Mouse (Mus musculus): ENCODE results near the gene Sema3f. TPM values are rescaled to one million over a fixed set of nuclear protein-coding genes. Genes with fewer than 3 reads are reported as not detected.

Gene Sema3f
- polyA plus RNA-seq, 1 experiment = 30.7 TPM

DNA sequence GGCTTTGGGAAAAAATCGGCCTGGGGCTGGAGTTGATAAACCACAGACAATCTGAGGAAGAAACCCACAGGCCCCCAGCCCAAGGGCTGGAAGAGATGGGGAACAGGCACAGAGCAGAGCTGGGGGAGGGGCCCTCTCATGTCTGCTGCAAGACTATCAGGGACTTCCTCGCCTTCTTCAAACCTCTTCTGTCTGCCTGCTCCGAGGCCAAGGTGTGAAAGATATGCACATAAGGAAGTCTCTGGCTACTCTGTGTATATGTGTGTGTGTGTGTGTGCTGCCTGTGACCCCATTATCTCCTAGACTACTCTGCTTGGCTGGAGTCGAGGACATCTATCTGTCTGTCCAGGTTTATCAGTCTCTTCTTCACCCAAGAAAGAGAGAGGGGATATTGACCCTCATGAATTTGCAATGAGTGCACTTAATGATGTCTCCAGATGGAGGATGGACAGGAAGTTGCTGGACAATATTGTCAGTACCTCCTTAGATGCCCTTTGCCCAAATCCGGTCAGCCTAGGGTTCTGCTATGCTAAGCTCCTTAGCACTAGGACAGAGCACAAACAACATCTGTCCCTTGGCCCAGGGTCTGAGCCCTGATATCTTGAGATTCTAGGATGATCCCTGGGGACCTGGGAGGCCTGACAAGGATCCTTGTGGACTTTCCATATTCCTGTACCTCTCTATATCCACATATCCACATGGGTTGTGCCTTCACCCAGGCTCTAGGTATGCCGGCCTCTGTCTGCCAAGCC lies 18.8 kb upstream of the Sema3f start:
- no peak overlapping the region for H3K27ac ChIP-seq (ENCODE audit: insufficient read depth, low read depth, low read length)
- H3K4me3 ChIP-seq (ENCODE audit: low read depth, low read length) = no peak overlapping the region
- 69% methylated on average over 6 of the region's 6 CpGs for WGBS
- no peaks in the 10 kb centered on the region for H3K36me3 ChIP-seq (ENCODE audit: control insufficient read depth, insufficient read depth, low read length)
- TF ChIP-seq POLR2A (IDR thresholded peaks at IDR 0.05; ENCODE audit: low read depth, low read length) = no peak
- no peak for TF ChIP-seq CTCF (IDR thresholded peaks at IDR 0.05; ENCODE audit: extremely low read depth, insufficient read length, insufficient replicate concordance, low read depth, low read length)
- no peaks in the 10 kb centered on the region for H3K27me3 ChIP-seq (ENCODE audit: control insufficient read depth, insufficient read depth, low read length)
- peaks cover 13% of the 10 kb centered on the region for H3K4me1 ChIP-seq (ENCODE audit: control insufficient read depth, insufficient read depth, insufficient read length, low read length)

GRCm38 (mm10) chr9:107727041-107727440 lies 16.8 kb upstream of the Sema3f start:
- no peak overlapping the region for H3K27ac ChIP-seq (ENCODE audit: insufficient read depth, low read depth, low read length)
- TF ChIP-seq CTCF (IDR thresholded peaks at IDR 0.05; ENCODE audit: extremely low read depth, insufficient read length, insufficient replicate concordance, low read depth, low read length) (no peak), POLR2A (IDR thresholded peaks at IDR 0.05; ENCODE audit: low read depth, low read length) (no peak)
- H3K4me1 ChIP-seq (ENCODE audit: control insufficient read depth, insufficient read depth, insufficient read length, low read length) = peaks cover 16% of the 10 kb centered on the region

DNA sequence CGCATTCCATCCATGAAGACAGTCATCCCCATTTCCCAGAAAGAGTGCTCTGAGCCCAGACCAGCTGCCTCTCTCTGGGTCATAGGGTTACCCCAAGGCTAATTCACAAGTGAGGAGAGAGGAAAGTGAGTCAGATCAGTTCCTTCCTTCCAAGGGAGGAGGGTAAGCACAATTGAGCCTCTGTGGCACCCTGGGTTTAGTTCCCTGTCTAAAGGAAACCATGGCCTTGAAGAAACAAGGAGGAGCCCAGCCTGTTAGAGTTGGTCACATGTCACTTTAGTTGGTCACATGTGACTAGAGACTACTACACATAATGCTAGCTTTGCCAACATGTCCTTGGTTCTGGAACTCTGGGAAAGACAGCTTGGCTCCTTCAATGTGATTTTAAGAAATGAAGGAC lies 14.5 kb upstream of the Sema3f start:
- peak overlapping the region; percentile 25; the same call in 1 of the 2 replicates for H3K27ac ChIP-seq (ENCODE audit: insufficient read depth, low read depth, low read length)
- H3K36me3 ChIP-seq (ENCODE audit: control insufficient read depth, insufficient read depth, low read length) = no peaks in the 10 kb centered on the region
- peaks cover 16% of the 10 kb centered on the region for H3K4me1 ChIP-seq (ENCODE audit: control insufficient read depth, insufficient read depth, insufficient read length, low read length)
- no peaks in the 10 kb centered on the region for H3K27me3 ChIP-seq (ENCODE audit: control insufficient read depth, insufficient read depth, low read length)
- WGBS = 92% methylated on average over 1 of the region's 1 CpGs
- H3K4me3 ChIP-seq (ENCODE audit: low read depth, low read length) = no peak overlapping the region
- TF ChIP-seq CTCF (IDR thresholded peaks at IDR 0.05; ENCODE audit: extremely low read depth, insufficient read length, insufficient replicate concordance, low read depth, low read length) = no peak
- TF ChIP-seq POLR2A (IDR thresholded peaks at IDR 0.05; ENCODE audit: low read depth, low read length) = no peak

More at GRCm38 (mm10) chr9:107727041-107727440, 16.8 kb upstream of the Sema3f start:
- H3K4me3 ChIP-seq (ENCODE audit: low read depth, low read length) = no peak overlapping the region
- H3K36me3 ChIP-seq (ENCODE audit: control insufficient read depth, insufficient read depth, low read length) = no peaks in the 10 kb centered on the region
- WGBS = 47% methylated on average over 3 of the region's 3 CpGs
- H3K27me3 ChIP-seq (ENCODE audit: control insufficient read depth, insufficient read depth, low read length) = no peaks in the 10 kb centered on the region

GRCm38 (mm10) chr9:107723794-107724531 lies 13.7 kb upstream of the Sema3f start:
- Histone ChIP-seq H3K4me3 (ENCODE audit: low read depth, low read length) (no peak overlapping the region), H3K4me1 (ENCODE audit: control insufficient read depth, insufficient read depth, insufficient read length, low read length) (peaks cover 16% of the 10 kb centered on the region), H3K27ac (ENCODE audit: insufficient read depth, low read depth, low read length) (peak overlapping the region; percentile 25; the same call in 1 of the 2 replicates), H3K27me3 (ENCODE audit: control insufficient read depth, insufficient read depth, low read length) (no peaks in the 10 kb centered on the region), H3K36me3 (ENCODE audit: control insufficient read depth, insufficient read depth, low read length) (no peaks in the 10 kb centered on the region)
- TF ChIP-seq CTCF (IDR thresholded peaks at IDR 0.05; ENCODE audit: extremely low read depth, insufficient read length, insufficient replicate concordance, low read depth, low read length) (no peak), POLR2A (IDR thresholded peaks at IDR 0.05; ENCODE audit: low read depth, low read length) (no peak)
- 2% methylated on average over 11 of the region's 11 CpGs for WGBS

GRCm38 (mm10) chr9:107723292-107723691 lies 13.0 kb upstream of the Sema3f start:
- H3K4me1 ChIP-seq (ENCODE audit: control insufficient read depth, insufficient read depth, insufficient read length, low read length) = peaks cover 16% of the 10 kb centered on the region
- H3K4me3 ChIP-seq (ENCODE audit: low read depth, low read length) = no peak overlapping the region
- no peak overlapping the region for H3K27ac ChIP-seq (ENCODE audit: insufficient read depth, low read depth, low read length)
- H3K27me3 ChIP-seq (ENCODE audit: control insufficient read depth, insufficient read depth, low read length) = no peaks in the 10 kb centered on the region
- WGBS = 22% methylated on average over 6 of the region's 6 CpGs
- no peak for TF ChIP-seq CTCF (IDR thresholded peaks at IDR 0.05; ENCODE audit: extremely low read depth, insufficient read length, insufficient replicate concordance, low read depth, low read length)
- no peak for TF ChIP-seq POLR2A (IDR thresholded peaks at IDR 0.05; ENCODE audit: low read depth, low read length)
- no peaks in the 10 kb centered on the region for H3K36me3 ChIP-seq (ENCODE audit: control insufficient read depth, insufficient read depth, low read length)

DNA sequence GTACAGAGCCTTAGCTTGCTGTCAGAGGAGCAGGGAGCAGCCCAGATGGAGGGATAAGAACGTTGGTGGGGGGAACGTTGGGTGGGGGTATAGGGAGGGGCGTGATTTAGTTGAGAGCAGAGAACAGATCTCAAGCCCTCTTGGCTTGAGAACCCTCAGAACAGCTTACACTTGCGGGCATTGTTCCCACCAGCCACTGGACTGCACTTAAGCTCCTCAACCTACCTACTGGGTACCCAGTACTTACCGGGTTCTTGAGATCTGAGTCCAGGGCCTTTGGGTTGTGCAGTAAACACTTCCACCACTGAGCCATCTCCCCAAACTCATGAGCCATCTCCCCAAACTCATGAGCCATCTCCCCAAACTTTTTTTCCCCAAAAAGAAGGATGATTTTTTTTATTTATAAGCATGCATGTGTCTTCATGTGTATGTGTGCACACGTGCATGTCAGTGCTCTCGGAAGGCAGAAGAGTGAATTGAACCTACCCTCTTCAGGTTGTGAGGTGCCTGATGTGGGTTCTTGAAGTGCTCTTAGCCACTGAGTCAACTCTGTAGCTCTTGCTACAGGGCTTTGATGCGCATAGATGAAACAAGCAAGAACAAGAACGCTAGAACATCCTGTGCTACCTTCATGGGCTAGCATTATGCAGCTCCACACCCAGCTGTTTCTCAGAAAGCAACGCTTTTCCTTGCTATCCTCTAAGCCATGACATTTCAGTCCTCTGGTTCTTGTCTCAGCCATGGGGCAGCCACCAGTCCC lies 8.7 kb upstream of the Sema3f start:
- 76% methylated on average over 10 of the region's 10 CpGs for WGBS
- no peak overlapping the region for H3K27ac ChIP-seq (ENCODE audit: insufficient read depth, low read depth, low read length)

More for the DNA sequence above, 8.7 kb upstream of the Sema3f start:
- H3K4me1 ChIP-seq (ENCODE audit: control insufficient read depth, insufficient read depth, insufficient read length, low read length) = peaks cover 12% of the 10 kb centered on the region
- H3K36me3 ChIP-seq (ENCODE audit: control insufficient read depth, insufficient read depth, low read length) = no peaks in the 10 kb centered on the region
- TF ChIP-seq CTCF (IDR thresholded peaks at IDR 0.05; ENCODE audit: extremely low read depth, insufficient read length, insufficient replicate concordance, low read depth, low read length) = no peak
- no peak for TF ChIP-seq POLR2A (IDR thresholded peaks at IDR 0.05; ENCODE audit: low read depth, low read length)
- no peaks in the 10 kb centered on the region for H3K27me3 ChIP-seq (ENCODE audit: control insufficient read depth, insufficient read depth, low read length)
- H3K4me3 ChIP-seq (ENCODE audit: low read depth, low read length) = no peak overlapping the region

Measured in small intestine, adult 2 months (tissue).